Mouse (Mus musculus) frontal cortex, postnatal 25 days (tissue): ENCODE data around the gene Ank3.

Experiments used
- DNase-seq, 2 experiments: peaks; one replicate each; pipeline ENCODE4 v3.0.0; 2022; ENCODE audit warnings: low spot score in 2 of 2

The Ank3 gene

GRCm38 (mm10) chr10:69476871-69477270 lies 78.3 kb downstream of the Ank3 start:
- no peak for DNase-seq

DNA sequence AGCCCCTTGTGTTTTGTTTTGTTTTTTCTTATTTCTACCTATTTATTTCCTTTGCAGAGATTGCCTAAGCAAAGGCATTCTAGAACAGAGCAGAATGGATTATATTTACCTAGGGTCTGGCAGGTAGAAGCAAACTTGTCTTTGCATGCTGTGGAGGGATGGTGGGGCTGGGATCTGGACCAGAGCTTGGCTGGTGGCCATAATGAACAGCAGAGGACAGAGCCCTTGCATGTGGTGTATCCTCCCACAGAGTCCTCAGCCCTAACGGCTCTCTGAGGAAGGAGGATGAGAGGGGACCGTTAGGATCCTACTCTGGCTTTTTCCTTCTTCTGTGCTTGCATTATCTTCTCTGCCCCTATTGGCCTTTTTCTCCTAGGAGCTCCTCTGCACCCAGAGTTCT lies 79.1 kb downstream of the Ank3 start:
- no peak for DNase-seq

- no peak for DNase-seq
Observed at GRCm38 (mm10) chr10:69478831-69479230, 80.3 kb downstream of the Ank3 start.

GRCm38 (mm10) chr10:69485191-69485786 lies 86.7 kb downstream of the Ank3 start:
- no peak for DNase-seq

GRCm38 (mm10) chr10:69490182-69490581 lies 91.6 kb downstream of the Ank3 start:
- no peak for DNase-seq

GRCm38 (mm10) chr10:69491975-69492374 lies 93.4 kb downstream of the Ank3 start:
- no peak for DNase-seq

DNA sequence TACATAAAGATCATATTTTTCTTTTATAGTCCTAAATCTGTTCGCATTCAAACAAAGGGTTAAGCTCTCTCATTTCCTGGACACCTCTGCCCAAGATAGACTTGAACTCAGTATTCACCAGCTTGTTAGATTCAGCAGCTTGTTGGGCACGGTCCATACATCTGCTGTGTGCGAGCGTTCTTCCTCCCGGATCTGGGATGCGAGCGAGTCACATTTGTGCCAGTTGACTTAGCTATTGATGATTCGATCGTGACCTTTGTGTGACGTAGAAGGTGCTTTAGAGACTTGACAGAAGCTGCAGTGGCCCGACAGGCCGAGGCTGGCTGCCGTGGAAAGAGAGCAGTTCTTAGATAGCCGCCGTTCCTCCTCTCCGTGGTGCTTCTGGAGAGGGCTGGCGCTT lies 98.8 kb downstream of the Ank3 start:
- DNase-seq, result no peak

GRCm38 (mm10) chr10:69500171-69500860 lies 101.7 kb downstream of the Ank3 start:
- no peak for DNase-seq

DNA sequence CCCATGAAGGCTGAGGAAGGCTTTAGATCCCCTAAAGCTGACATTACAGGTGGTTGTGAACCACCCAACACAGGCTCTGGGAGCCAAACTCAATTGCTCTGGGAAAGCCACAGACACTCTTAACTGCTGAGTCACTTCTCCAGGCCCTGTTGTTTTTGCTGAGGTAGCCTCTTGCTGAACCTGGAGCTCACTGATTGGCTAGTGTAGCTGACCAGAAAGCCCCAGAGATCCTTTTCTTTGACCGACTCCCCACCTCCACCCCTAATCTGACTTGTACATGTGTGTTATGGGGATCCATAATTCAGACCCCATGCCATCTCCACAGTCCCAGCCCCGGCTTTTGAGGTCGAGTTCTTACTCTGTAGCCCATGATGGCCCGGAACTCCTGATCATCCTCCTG lies 105.2 kb downstream of the Ank3 start:
- no peak for DNase-seq

DNA sequence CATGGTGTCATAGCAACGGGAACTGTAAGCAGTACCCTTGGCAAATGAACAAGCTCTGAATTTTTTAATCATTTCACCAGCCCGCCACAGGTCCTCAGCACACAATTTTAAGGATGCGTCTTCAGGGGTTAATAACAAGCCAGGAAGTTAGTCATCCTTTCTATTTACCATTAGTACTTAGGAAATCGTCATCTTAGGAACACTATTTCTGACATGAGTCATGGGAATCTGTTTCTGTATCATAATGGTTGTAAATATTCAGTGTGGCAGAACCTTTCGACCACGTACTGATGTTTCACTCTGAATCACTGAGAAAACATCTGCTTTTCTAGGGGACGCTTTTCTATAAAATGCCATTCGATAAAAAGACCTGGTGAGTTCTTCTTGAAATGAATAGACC lies 109.1 kb downstream of the Ank3 start:
- no peak for DNase-seq

DNA sequence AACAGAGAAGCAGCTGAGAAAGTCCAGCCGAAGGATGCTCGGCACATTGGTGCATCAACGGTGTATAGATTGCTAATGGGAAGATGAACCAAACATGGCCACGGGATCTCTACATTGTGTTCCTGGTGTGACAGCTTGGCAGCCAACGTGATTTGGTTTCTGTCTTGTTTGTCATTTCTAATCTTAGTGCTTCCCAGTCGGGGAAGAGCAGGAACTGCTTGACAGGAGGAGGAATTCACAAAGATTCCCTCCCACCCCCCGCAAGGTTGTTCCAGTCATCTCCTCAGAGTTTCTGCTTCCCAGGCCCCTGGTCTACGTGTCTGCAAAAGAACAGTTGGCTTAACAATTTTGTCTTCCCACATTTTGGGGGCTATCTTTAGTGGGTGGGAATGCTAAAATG lies 111.8 kb downstream of the Ank3 start:
- no peak for DNase-seq

DNA sequence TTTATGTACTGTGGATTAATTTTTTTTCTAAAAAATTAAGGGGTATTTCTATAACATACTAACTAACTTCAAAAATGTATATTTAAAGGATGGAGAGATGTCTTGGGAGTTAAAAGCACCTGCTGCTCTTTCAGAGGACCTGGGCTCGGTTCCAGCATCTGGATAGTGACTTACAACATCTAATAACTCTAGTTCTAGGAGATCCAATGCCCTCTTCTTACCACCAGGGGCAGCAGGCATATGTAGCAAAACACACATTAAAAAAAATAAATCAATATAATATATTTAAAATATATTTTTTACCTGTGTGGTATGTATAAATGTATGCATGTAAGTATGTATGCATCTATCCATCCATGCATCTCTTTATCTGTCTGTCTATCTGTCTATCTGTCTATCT lies 112.7 kb downstream of the Ank3 start:
- DNase-seq, result no peak

DNA sequence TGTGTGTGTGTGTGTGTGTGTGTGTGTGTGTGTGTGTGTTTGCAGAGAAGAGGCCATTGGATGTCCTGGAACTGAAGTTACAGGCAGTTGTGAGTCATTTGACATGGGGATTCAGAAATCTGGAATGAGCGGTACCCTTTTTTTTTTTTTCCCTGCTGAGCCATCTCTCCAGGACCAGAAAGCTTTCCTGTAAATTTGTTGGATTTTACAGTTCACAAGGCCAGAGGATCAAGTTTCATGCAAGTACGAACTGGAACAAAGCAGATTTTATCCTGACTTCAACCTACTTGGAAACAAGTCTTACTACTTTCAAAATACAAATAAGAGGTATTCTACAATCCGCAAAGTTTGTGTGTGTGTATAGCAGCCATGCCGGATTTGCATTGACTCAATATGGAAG lies 123.4 kb downstream of the Ank3 start:
- no peak for DNase-seq

- DNase-seq, result no peak
Observed at GRCm38 (mm10) chr10:69523202-69523601, 124.6 kb downstream of the Ank3 start.

- DNase-seq, result no peak
Observed at GRCm38 (mm10) chr10:69527318-69527717, 128.7 kb downstream of the Ank3 start.

- DNase-seq, result no peak
Observed at GRCm38 (mm10) chr10:69528746-69529145, 130.2 kb downstream of the Ank3 start.

- no peak for DNase-seq
Observed at GRCm38 (mm10) chr10:69530326-69530725, 131.8 kb downstream of the Ank3 start.

DNA sequence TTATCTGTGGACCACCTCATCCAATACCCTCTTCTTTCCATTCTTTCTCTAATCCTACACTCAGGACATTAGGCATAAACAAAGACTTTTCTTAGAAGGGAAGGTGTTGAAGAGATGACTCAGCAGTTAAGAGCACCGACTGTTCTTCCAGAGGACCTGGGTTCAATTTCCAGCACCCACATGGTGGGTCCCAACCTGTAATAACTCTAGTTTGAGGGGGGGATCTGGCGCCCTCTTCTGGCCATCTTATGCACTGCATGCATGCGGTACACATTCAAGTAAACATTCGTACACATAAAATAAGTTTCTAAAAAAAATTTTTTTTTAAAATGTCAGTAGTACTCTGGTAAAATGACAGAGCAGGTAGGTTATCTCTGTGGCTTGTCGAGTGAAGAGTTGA lies 133.0 kb downstream of the Ank3 start:
- DNase-seq, result no peak

GRCm38 (mm10) chr10:69532169-69532730 lies 133.7 kb downstream of the Ank3 start:
- DNase-seq, result no peak

- DNase-seq, result peak; percentile 37 to 45
Observed at GRCm38 (mm10) chr10:69533505-69534388, 135.2 kb downstream of the Ank3 start.

- DNase-seq, result no peak
Observed at GRCm38 (mm10) chr10:69534716-69535115, 136.1 kb downstream of the Ank3 start.
